Mouse (Mus musculus): Measurements from ENCODE around the gene Ctr9. TPM values are rescaled to one million over a fixed set of nuclear protein-coding genes. Genes with fewer than 3 reads are reported as not detected.

Ctr9 gene
- total and polyA plus RNA-seq, 3 experiments, result 27.4 to 34.3 (median 31.7) TPM

DNA sequence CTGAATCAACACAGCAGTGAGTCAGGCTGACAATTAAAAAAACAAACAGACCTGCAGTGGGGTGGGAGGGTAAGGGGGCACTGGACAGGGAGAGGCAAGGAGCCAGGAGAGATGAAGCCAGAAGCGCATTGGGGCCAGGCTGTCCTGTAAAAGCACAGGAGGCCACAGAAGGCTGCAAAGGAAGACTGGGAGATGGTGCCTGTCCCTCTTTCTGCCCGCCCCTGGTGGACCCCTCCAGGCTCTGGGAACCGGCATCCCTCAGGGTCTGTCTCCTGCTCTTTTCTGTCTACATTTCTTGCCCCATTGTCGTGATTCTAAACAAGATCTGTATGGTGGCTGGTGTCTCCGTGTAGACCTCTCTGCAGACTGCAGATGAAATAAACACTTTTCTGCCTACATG, 13.0 kb upstream of the Ctr9 start:
- peaks cover 6% of the 10 kb centered on the region for H3K27me3 ChIP-seq (replicated peaks)
- no peak overlapping the region for H3K9ac ChIP-seq (ENCODE audit: insufficient read depth, low read depth)
- in situ Hi-C loops (cut with MboI; ENCODE audit: low pct_ligation_motif_present, low pct_unique_long_range_greater_than_20kb, low sequenced_read_pairs), result loop anchor here (5.0 to 10.0 kb wide), 3 partner anchors 33 to 291 kb away; partner anchors contain the start of gene Mrvi1
- no peak overlapping the region for H3K4me2 ChIP-seq (ENCODE audit: insufficient read depth, low read depth, poor library complexity, severe bottlenecking)
- peaks cover 5 to 9% of the 10 kb centered on the region in 2 experiments for H3K4me1 ChIP-seq (ENCODE audit: control insufficient read depth in 1 of 2, insufficient read depth in 2 of 2)
- dilution Hi-C loops (cut with MboI; ENCODE audit: extremely low pct_ligation_motif_present, extremely low pct_unique_long_range_greater_than_20kb, low sequenced_read_pairs), result no loop called here
- TF ChIP-seq ZC3H11A (IDR thresholded peaks at IDR 0.05; ENCODE audit: low read depth, low read length), result no peak
- TF ChIP-seq JUN (IDR thresholded peaks at IDR 0.05; ENCODE audit: insufficient read depth, low read depth, low read length), result no peak
- no peak for TF ChIP-seq IRF4 (IDR thresholded peaks at IDR 0.05; ENCODE audit: low read depth, low read length)
- TF ChIP-seq RAD21 (IDR thresholded peaks at IDR 0.05; ENCODE audit: low read depth, low read length), result no peak
- no peak for TF ChIP-seq ELF1 (IDR thresholded peaks at IDR 0.05; ENCODE audit: low read depth, low read length)
- TF ChIP-seq MXI1 (IDR thresholded peaks at IDR 0.05; ENCODE audit: low read depth, low read length), result no peak
- TF ChIP-seq JUND (conservative IDR thresholded peaks at IDR 0.05; ENCODE audit: low read depth, low read length), result no peak
- no peak for TF ChIP-seq BHLHE40 (IDR thresholded peaks at IDR 0.05; ENCODE audit: low read depth, low read length)
- TF ChIP-seq E2F4 (IDR thresholded peaks at IDR 0.05; ENCODE audit: insufficient replicate concordance, low read depth, low read length), result no peak
- no peak for TF ChIP-seq POLR2A (IDR thresholded peaks at IDR 0.05; ENCODE audit: low read depth, low read length)
- TF ChIP-seq USF1 (IDR thresholded peaks at IDR 0.05; ENCODE audit: low read depth, low read length), result no peak
- no peak for TF ChIP-seq HCFC1 (IDR thresholded peaks at IDR 0.05; ENCODE audit: low read depth, low read length)
- TF ChIP-seq ZNF384 (IDR thresholded peaks at IDR 0.05; ENCODE audit: low read depth, low read length), result no peak
- TF ChIP-seq UBTF (IDR thresholded peaks at IDR 0.05; ENCODE audit: low read depth, low read length), result no peak
- no peak for TF ChIP-seq SMC3 (IDR thresholded peaks at IDR 0.05; ENCODE audit: low read depth, low read length)
- no peak for TF ChIP-seq SIN3A (IDR thresholded peaks at IDR 0.05; ENCODE audit: low read length)
- no peak for TF ChIP-seq ZMIZ1 (IDR thresholded peaks at IDR 0.05; ENCODE audit: low read depth, low read length)
- no peaks in the 10 kb centered on the region for H3K36me3 ChIP-seq (replicated peaks in 1 of 2; ENCODE audit: control insufficient read depth in 1 of 2, insufficient read depth in 1 of 2, low read length in 1 of 2)
- no peaks in the 10 kb centered on the region for H3K9me3 ChIP-seq (replicated peaks; ENCODE audit: low read length)
- no peak for DNase-seq (ENCODE audit: extremely low read depth)
- H3K79me2 ChIP-seq (replicated peaks; ENCODE audit: control insufficient read depth, extremely low read depth, insufficient read depth, poor library complexity, severe bottlenecking), result no peaks in the 10 kb centered on the region
- no peak overlapping the region for H3K4me3 ChIP-seq (replicated peaks in 1 of 3; ENCODE audit: low read depth in 2 of 3, low read length in 2 of 3, poor library complexity in 1 of 3)
- H3K27ac ChIP-seq (ENCODE audit: insufficient read depth, low read depth), result no peak overlapping the region

DNA sequence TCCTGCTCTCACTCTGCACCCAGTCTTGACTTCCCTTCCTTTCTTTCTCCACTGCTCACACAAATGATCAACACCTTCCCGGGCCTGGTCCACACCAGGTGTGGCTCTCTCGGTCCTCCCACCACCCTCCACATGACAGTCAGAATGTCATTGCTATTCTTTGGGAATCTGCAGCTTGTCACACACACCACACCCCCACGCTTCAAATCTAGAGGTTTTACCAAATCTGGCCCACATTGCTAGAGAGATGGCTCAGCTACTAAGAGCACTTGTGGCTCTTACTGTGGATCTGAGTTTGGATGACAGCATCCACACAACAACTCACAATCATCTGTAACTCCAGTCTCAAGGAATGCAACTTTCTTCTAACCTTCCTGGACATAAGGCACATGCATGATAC, 11.8 kb upstream of the Ctr9 start:
- no peak overlapping the region for H3K4me3 ChIP-seq (replicated peaks in 1 of 3; ENCODE audit: low read depth in 2 of 3, low read length in 2 of 3, poor library complexity in 1 of 3)
- dilution Hi-C loops (cut with MboI; ENCODE audit: extremely low pct_ligation_motif_present, extremely low pct_unique_long_range_greater_than_20kb, low sequenced_read_pairs), result no loop called here

More for the DNA sequence above, 11.8 kb upstream of the Ctr9 start:
- Histone ChIP-seq H3K27ac (ENCODE audit: insufficient read depth, low read depth) (no peak overlapping the region), H3K9ac (ENCODE audit: insufficient read depth, low read depth) (no peak overlapping the region), H3K4me2 (ENCODE audit: insufficient read depth, low read depth, poor library complexity, severe bottlenecking) (no peak overlapping the region), H3K27me3 (replicated peaks) (peaks cover 6% of the 10 kb centered on the region), H3K9me3 (replicated peaks; ENCODE audit: low read length) (no peaks in the 10 kb centered on the region), H3K36me3 (replicated peaks in 1 of 2; ENCODE audit: control insufficient read depth in 1 of 2, insufficient read depth in 1 of 2, low read length in 1 of 2) (no peaks in the 10 kb centered on the region), H3K79me2 (replicated peaks; ENCODE audit: control insufficient read depth, extremely low read depth, insufficient read depth, poor library complexity, severe bottlenecking) (no peaks in the 10 kb centered on the region), H3K4me1 (ENCODE audit: control insufficient read depth in 1 of 2, insufficient read depth in 2 of 2) (peaks cover 5 to 9% of the 10 kb centered on the region in 2 experiments)
- in situ Hi-C loops (cut with MboI; ENCODE audit: low pct_ligation_motif_present, low pct_unique_long_range_greater_than_20kb, low sequenced_read_pairs), result loop anchor here (5.0 to 10.0 kb wide), 3 partner anchors 35 to 292 kb away; partner anchors contain the start of gene Mrvi1
- TF ChIP-seq BHLHE40 (IDR thresholded peaks at IDR 0.05; ENCODE audit: low read depth, low read length), result no peak
- TF ChIP-seq MEF2A (IDR thresholded peaks at IDR 0.05; ENCODE audit: borderline replicate concordance, low read depth, low read length), result no peak
- TF ChIP-seq ZMIZ1 (IDR thresholded peaks at IDR 0.05; ENCODE audit: low read depth, low read length), result no peak
- no peak for TF ChIP-seq NELFE (IDR thresholded peaks at IDR 0.05; ENCODE audit: low read depth, low read length)
- TF ChIP-seq JUN (IDR thresholded peaks at IDR 0.05; ENCODE audit: insufficient read depth, low read depth, low read length), result no peak
- no peak for TF ChIP-seq TBP (conservative IDR thresholded peaks at IDR 0.05; ENCODE audit: low read depth, low read length)
- TF ChIP-seq JUND (conservative IDR thresholded peaks at IDR 0.05; ENCODE audit: low read depth, low read length), result no peak
- TF ChIP-seq HCFC1 (IDR thresholded peaks at IDR 0.05; ENCODE audit: low read depth, low read length), result no peak
- no peak for TF ChIP-seq SMC3 (IDR thresholded peaks at IDR 0.05; ENCODE audit: low read depth, low read length)
- no peak for DNase-seq (ENCODE audit: extremely low read depth)

Data from CH12.LX (cell line).